Mouse (Mus musculus) forebrain, embryonic 11.5 days (tissue): Measurements from ENCODE around the gene Hist1h2af. TPM values are rescaled to one million over a fixed set of nuclear protein-coding genes. Genes with fewer than 3 reads are reported as not detected.

ENCODE experiments used
- ATAC-seq: fragments of 200-750 bp; cut with Nextera tagmentation; replicated peaks from 2 replicates; pipeline ENCODE4 v1.8.0; 2017; ENCODE audit warnings: moderate TSS enrichment; ENCODE audit not compliant: low FRiP score
- DNase-seq: peaks from one replicate; pipeline ENCODE4 v3.0.0-alpha.2; 2017; ENCODE audit warnings: low spot score
- H3K27ac ChIP-seq: fragments of 300-500 bp; sonication (generic); 2 replicates; pipeline ENCODE4 v1.5.1; 2014; ENCODE audit warnings: low read depth, low read length
- H3K27me3 ChIP-seq: fragments of 300-500 bp; sonication (generic); 2 replicates; pipeline ENCODE4 v1.6.1; 2014; ENCODE audit warnings: mild to moderate bottlenecking, low read length, mixed read lengths; ENCODE audit not compliant: control insufficient read depth, insufficient read depth
- H3K36me3 ChIP-seq: fragments of 300-500 bp; sonication (generic); 2 replicates; pipeline ENCODE4 v1.6.1; 2014; ENCODE audit warnings: mild to moderate bottlenecking, low read length, moderate library complexity, mixed read lengths; ENCODE audit not compliant: control insufficient read depth, insufficient read depth
- H3K4me1 ChIP-seq: fragments of 300-500 bp; sonication (generic); replicated peaks from 2 replicates; pipeline ENCODE4 v1.6.1; 2014; ENCODE audit warnings: low read length, mixed read lengths; ENCODE audit not compliant: control insufficient read depth, insufficient read depth
- H3K4me2 ChIP-seq: fragments of 300-500 bp; sonication (generic); 2 replicates; pipeline ENCODE4 v1.6.1; 2014; ENCODE audit warnings: low read depth, mild to moderate bottlenecking, low read length, moderate library complexity, mixed read lengths; ENCODE audit not compliant: severe bottlenecking
- H3K4me3 ChIP-seq: fragments of 300-500 bp; sonication (generic); 2 replicates; pipeline ENCODE4 v1.5.1; 2014; ENCODE audit warnings: low read depth, low read length
- H3K9ac ChIP-seq: fragments of 300-500 bp; sonication (generic); 2 replicates; pipeline ENCODE4 v1.6.1; 2014; ENCODE audit warnings: low read length
- H3K9me3 ChIP-seq: fragments of 300-500 bp; sonication (generic); 2 replicates; pipeline ENCODE4 v1.6.1; 2016; ENCODE audit warnings: low read length, mixed read lengths; ENCODE audit not compliant: control insufficient read depth
- WGBS: fragments of 180-500 bp; shearing (Covaris S2); extraction: QIAGEN DNeasy Blood & Tissue Kit; methylation state at CpG from one replicate; pipeline ENCODE4 v1.1.7; 2014; 5-methylcytosine and 5-hydroxymethylcytosine counted together
- polyA plus RNA-seq: library from polyadenylated mRNA; unstranded; fragments of >200 nt; fragmentation: Nextera tagmentation; extraction: Ambion mirVana; gene quantifications from 2 replicates; pipeline ENCODE4 v1.2.1, GENCODE M21; 2014

Gene Hist1h2af
- polyA plus RNA-seq, 1 experiment from 2014 or later, result 7.7 TPM

DNA sequence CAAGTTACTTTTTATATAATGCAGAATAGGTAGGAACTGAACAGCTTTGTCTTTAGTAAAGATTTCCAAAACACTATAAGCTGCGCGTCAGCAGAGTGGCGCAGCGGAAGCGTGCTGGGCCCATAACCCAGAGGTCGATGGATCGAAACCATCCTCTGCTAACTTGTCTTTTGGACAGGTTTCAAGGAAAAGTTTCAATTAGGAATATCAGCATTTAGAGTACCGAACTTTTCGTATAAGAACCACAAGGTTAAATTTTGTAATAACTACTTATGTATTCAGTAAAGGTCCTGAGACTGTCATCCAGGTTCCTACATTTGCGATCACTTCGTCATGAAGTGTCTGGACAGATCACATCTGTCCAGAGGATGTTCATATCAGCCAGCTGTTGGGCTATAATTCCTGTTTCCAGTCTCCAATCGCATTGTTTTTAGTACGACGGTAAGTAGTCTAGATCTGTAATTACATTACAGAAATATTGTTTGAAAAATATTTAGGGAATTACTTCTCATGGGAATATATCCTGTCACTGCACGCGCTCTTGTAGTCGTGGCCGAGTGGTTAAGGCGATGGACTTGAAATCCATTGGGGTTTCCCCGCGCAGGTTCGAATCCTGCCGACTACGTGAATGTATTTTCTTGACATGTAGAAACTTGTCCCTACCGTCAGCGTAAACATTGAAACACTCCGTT, 16.0 kb upstream of the Hist1h2af start:
- peak overlapping the region; percentile 37; the same call in 1 of the 2 replicates for H3K9ac ChIP-seq
- peak; percentile 88 for ATAC-seq

DNA sequence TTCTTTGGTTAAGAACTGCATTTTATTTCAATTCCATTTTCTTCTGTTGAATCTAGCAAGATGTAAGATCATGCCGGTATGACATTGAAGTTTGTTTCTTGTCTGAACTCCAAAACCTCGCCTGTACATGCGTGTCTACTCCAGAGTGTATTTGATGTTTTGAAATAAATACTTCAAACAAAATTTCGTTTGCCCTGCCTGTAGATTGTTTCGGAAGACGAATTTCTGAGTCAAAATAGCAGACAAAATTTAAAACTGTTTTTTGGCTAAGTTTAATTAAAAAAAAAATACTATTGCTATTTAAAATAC, 15.5 kb upstream of the Hist1h2af start:
- ATAC-seq, result no peak
- no peaks in the 10 kb centered on the region for H3K27me3 ChIP-seq
- WGBS, result under 1% methylated on average over 6 of the region's 6 CpGs

More for the DNA sequence above, 16.0 kb upstream of the Hist1h2af start:
- no peak overlapping the region for H3K27ac ChIP-seq
- no peaks in the 10 kb centered on the region for H3K36me3 ChIP-seq
- no peaks in the 10 kb centered on the region for H3K9me3 ChIP-seq
- peak overlapping the region; percentile 86 for H3K4me2 ChIP-seq
- 0 out of 2 replicates have a peak, but pooled peaks cover 3% of the 10 kb centered on the region for H3K4me1 ChIP-seq
- peak overlapping the region; percentile 42 for H3K4me3 ChIP-seq
- no peaks in the 10 kb centered on the region for H3K27me3 ChIP-seq
- peak; percentile 91 for DNase-seq
- WGBS, result under 1% methylated on average over 27 of the region's 27 CpGs

GRCm38 (mm10) chr13:23518885-23519284, 14.8 kb upstream of the Hist1h2af start:
- Histone ChIP-seq H3K4me1 (0 out of 2 replicates have a peak, but pooled peaks cover 3% of the 10 kb centered on the region), H3K36me3 (no peaks in the 10 kb centered on the region), H3K9ac (no peak overlapping the region), H3K9me3 (no peaks in the 10 kb centered on the region), H3K27me3 (no peaks in the 10 kb centered on the region), H3K4me2 (peak overlapping the region; percentile 51; the same call in 1 of the 2 replicates), H3K4me3 (peak overlapping the region; percentile 40), H3K27ac (no peak overlapping the region)
- WGBS, result under 1% methylated on average over 6 of the region's 6 CpGs
- DNase-seq (peak; percentile 83), ATAC-seq (peak; percentile 63; the same call in 1 of the 2 replicates)

More for the DNA sequence above, 15.5 kb upstream of the Hist1h2af start:
- Histone ChIP-seq H3K36me3 (no peaks in the 10 kb centered on the region), H3K9me3 (no peaks in the 10 kb centered on the region), H3K4me1 (0 out of 2 replicates have a peak, but pooled peaks cover 3% of the 10 kb centered on the region), H3K27ac (no peak overlapping the region), H3K9ac (no peak overlapping the region), H3K4me3 (peak overlapping the region; percentile 42), H3K4me2 (peak overlapping the region; percentile 86)
- no peak for DNase-seq

DNA sequence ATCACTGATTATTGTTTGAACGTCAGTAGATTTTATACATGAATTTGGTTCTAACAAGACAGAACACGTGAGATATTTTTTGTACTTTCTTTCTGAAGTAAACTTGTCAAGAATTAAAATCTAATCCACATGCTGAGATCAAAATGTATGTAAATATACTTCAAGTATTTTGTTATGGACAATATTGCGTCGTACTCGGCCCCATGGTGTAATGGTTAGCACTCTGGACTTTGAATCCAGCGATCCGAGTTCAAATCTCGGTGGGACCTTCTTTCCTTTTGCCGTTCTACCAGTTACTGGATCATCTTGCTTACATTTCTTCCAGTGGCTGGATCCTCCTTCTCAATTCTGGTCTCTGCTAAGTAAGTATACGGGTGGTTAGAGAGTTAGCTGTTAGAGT, 14.3 kb upstream of the Hist1h2af start:
- WGBS, result 1% methylated on average over 10 of the region's 10 CpGs
- peak; percentile 86 for DNase-seq
- Histone ChIP-seq H3K36me3 (no peaks in the 10 kb centered on the region), H3K27me3 (no peaks in the 10 kb centered on the region), H3K4me2 (peak overlapping the region; percentile 51; the same call in 1 of the 2 replicates), H3K9ac (no peak overlapping the region), H3K4me3 (peak overlapping the region; percentile 40), H3K4me1 (0 out of 2 replicates have a peak, but pooled peaks cover 3% of the 10 kb centered on the region), H3K27ac (no peak overlapping the region), H3K9me3 (no peaks in the 10 kb centered on the region)
- ATAC-seq, result peak; percentile 57

DNA sequence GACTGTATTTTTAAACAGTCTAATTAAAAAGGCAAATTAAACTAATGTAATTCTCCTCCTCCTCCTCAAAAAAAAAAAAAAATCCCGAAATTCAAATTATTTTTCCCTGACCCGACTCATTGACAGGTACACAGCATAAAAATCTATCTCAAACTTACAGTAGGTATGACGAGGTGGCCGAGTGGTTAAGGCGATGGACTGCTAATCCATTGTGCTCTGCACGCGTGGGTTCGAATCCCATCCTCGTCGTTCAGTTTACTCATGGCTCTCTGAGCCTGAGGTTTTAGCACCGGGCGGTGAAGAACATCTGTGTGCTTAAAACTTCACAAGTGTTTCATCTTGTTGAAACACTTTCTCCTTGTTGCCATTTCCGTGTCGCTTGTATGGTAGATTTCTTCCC, 12.0 kb upstream of the Hist1h2af start:
- DNase-seq, result peak; percentile 84
- Histone ChIP-seq H3K27me3 (no peaks in the 10 kb centered on the region), H3K4me3 (no peak overlapping the region), H3K4me2 (no peak overlapping the region), H3K4me1 (0 out of 2 replicates have a peak, but pooled peaks cover 2% of the 10 kb centered on the region), H3K36me3 (no peaks in the 10 kb centered on the region), H3K27ac (no peak overlapping the region), H3K9me3 (no peaks in the 10 kb centered on the region), H3K9ac (no peak overlapping the region)
- WGBS, result under 1% methylated on average over 14 of the region's 14 CpGs
- ATAC-seq, result no peak

DNA sequence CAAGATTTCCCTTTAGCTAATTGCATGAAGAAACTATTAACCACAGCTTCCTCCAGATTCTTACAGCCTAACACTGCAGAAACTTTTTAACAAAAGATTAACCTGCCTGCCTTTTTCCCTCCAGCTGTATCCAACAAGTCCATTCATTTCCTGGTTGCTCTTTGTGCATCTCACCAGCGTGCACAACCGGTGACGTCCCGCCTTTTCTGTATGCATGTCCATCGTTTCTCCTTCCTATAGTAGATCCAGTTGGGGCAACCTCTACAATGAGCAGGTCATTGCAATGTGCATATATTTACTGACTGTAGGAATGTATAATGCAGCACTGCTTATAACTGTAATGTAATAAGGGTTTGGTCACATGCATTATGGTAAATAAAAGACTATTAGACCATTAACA, 9.7 kb upstream of the Hist1h2af start:
- Histone ChIP-seq H3K4me3 (no peak overlapping the region), H3K9me3 (no peaks in the 10 kb centered on the region), H3K27me3 (no peaks in the 10 kb centered on the region), H3K9ac (no peak overlapping the region), H3K27ac (no peak overlapping the region), H3K4me1 (0 out of 2 replicates have a peak, but pooled peaks cover 2% of the 10 kb centered on the region), H3K4me2 (no peak overlapping the region), H3K36me3 (no peaks in the 10 kb centered on the region)
- 60% methylated on average over 5 of the region's 5 CpGs for WGBS
- ATAC-seq (no peak), DNase-seq (no peak)

DNA sequence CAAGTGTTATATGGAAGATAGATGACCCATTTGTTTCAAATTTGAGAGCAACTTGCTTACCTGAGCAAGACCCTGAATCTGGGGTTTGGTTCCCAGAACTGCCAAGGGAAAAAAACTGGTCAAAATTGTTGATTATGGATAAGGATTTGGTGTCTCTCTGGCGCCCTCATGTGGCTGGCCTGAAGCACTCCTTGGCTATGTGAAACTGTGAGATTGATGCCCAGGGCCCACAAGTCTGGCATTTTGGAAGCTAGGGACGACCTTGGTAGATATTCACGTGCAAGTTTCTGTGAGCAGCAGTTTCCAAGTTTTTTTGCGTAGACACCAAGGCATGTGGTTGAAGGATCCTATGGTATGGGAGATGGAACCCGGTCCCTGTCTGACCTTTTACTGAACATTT, 9.1 kb upstream of the Hist1h2af start:
- no peaks in the 10 kb centered on the region for H3K9me3 ChIP-seq
- H3K9ac ChIP-seq, result no peak overlapping the region
- H3K4me2 ChIP-seq, result no peak overlapping the region
- DNase-seq (peak; percentile 94), ATAC-seq (peak; percentile 48; the same call in 1 of the 2 replicates)
- 0 out of 2 replicates have a peak, but pooled peaks cover 2% of the 10 kb centered on the region for H3K4me1 ChIP-seq
- WGBS, result 6% methylated on average over 5 of the region's 5 CpGs
- no peak overlapping the region for H3K4me3 ChIP-seq
- H3K36me3 ChIP-seq, result no peaks in the 10 kb centered on the region
- no peak overlapping the region for H3K27ac ChIP-seq
- no peaks in the 10 kb centered on the region for H3K27me3 ChIP-seq

GRCm38 (mm10) chr13:23525901-23526300, 7.8 kb upstream of the Hist1h2af start:
- 2% methylated on average over 10 of the region's 10 CpGs for WGBS
- no peak overlapping the region for H3K27ac ChIP-seq
- H3K4me2 ChIP-seq, result peak overlapping the region; percentile 45
- no peaks in the 10 kb centered on the region for H3K27me3 ChIP-seq
- 0 out of 2 replicates have a peak, but pooled peaks cover 2% of the 10 kb centered on the region for H3K4me1 ChIP-seq
- peak overlapping the region; percentile 37 for H3K9ac ChIP-seq
- peak overlapping the region; percentile 31 for H3K4me3 ChIP-seq
- H3K9me3 ChIP-seq, result no peaks in the 10 kb centered on the region
- H3K36me3 ChIP-seq, result no peaks in the 10 kb centered on the region
- DNase-seq (peak; percentile 72), ATAC-seq (no peak)
